Mouse (Mus musculus) lung, embryonic 16.5 days (tissue): ENCODE measurements at regions not wholly inside any gene's neighbourhood (a gene's known extent, or its start where the extent isn't known, plus 50 kb on each side); places are given as distances from the start of the nearest gene placed in this dataset.

Experiments
- ATAC-seq: fragments of 200-750 bp; cut with Nextera tagmentation; 2 replicates; pipeline ENCODE4 v1.8.0; 2017; ENCODE audit warnings: low read depth, mild to moderate bottlenecking, moderate library complexity
- H3K27ac ChIP-seq: fragments of 300-500 bp; sonication (generic); 2 replicates; pipeline ENCODE4 v1.5.1; 2014; ENCODE audit warnings: mild to moderate bottlenecking, control low read depth, low read length
- H3K27me3 ChIP-seq: fragments of 300-500 bp; sonication (generic); 2 replicates; pipeline ENCODE4 v1.6.1; 2014; ENCODE audit warnings: low read depth, low read length, mixed read lengths; ENCODE audit not compliant: control insufficient read depth, insufficient read depth
- H3K36me3 ChIP-seq: fragments of 300-500 bp; sonication (generic); 2 replicates; pipeline ENCODE4 v1.6.1; 2014; ENCODE audit warnings: low read length; ENCODE audit not compliant: control insufficient read depth, insufficient read depth
- H3K4me1 ChIP-seq: fragments of 300-500 bp; sonication (generic); replicated peaks from 2 replicates; pipeline ENCODE4 v1.6.1; 2014; ENCODE audit warnings: low read length, mixed read lengths; ENCODE audit not compliant: control insufficient read depth, insufficient read depth
- H3K4me2 ChIP-seq: fragments of 300-500 bp; sonication (generic); 2 replicates; pipeline ENCODE4 v1.6.1; 2014; ENCODE audit warnings: low read depth, low read length, control low read depth
- H3K4me3 ChIP-seq: fragments of 300-500 bp; sonication (generic); 2 replicates; pipeline ENCODE4 v1.5.1; 2014; ENCODE audit warnings: mild to moderate bottlenecking, low read length, control low read depth
- H3K9ac ChIP-seq: fragments of 300-500 bp; sonication (generic); 2 replicates; pipeline ENCODE4 v1.6.1; 2014; ENCODE audit warnings: low read length, control low read depth
- H3K9me3 ChIP-seq: fragments of 300-500 bp; sonication (generic); 2 replicates; pipeline ENCODE4 v1.6.1; 2016; ENCODE audit warnings: low read length; ENCODE audit not compliant: control insufficient read depth
- WGBS: fragments of 180-500 bp; shearing (Covaris S2); extraction: QIAGEN DNeasy Blood & Tissue Kit; methylation state at CpG from one replicate; pipeline ENCODE4 v1.1.7; 2014; 5-methylcytosine and 5-hydroxymethylcytosine counted together

DNA sequence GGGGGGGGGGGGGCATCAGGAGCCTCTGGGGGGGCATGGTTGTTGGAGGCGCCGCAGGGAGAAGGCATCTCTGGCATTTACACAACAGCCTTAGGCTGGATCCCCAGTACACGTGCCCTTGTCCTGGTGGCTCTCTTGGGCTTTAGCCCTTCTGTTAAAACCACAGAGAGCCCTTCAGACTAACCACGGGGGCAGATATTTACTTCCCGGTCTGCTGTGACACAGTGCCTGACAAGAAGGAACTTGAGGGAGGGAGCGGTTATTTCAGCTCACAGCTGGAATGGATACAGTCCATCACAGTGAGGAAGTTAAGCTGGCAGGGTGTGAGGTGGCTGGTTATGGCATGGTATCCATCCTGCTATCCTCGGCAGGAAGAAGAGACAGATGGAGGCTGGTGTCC, 71.0 kb upstream of the Gm11733 start:
- H3K4me3 ChIP-seq = no peak overlapping the region
- no peak overlapping the region for H3K4me2 ChIP-seq
- H3K36me3 ChIP-seq = no peaks in the 10 kb centered on the region
- peaks cover 16% of the 10 kb centered on the region for H3K4me1 ChIP-seq
- H3K27me3 ChIP-seq = peaks cover 53% of the 10 kb centered on the region
- H3K9me3 ChIP-seq = no peaks in the 10 kb centered on the region
- no peak overlapping the region for H3K27ac ChIP-seq
- ATAC-seq = peak; percentile 31; the same call in 1 of the 2 replicates
- 17% methylated on average over 7 of the region's 7 CpGs for WGBS
- no peak overlapping the region for H3K9ac ChIP-seq

DNA sequence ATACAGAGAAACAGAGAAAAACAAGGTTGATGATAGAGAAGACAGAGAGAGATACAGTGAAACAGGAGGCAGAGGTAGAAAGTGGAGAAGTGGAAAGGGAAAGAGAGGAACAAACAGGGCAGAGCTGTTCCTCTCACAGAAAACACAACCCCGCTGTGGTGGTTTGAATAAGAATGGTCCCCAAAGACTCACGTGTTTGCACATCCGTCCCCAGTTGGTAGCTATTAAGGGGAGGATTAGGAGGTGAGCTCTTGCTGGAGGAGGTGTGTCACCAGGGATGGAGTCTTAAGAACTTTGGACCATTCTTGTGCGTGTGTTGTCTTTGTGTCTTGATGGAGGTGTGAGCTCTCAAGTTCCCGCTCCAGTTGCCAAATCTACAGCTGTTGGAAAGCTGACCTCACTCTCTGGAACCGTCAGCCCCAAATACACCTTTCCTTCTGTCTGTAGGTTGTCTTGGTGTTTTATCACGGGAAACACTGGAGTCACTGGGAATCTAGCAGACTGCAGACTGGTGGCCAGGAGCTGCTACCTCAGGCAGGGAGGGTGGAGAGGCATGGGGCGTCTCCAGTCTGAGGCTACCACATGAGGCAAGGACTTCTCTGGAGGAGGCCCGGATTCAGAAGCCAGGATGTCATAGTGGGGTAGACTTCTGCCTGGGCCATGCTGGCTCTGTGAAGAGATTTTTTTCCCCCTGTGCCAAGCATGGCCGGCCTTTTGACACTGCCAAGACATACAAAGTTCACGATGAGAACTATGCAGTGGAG, 70.0 kb upstream of the Gm11733 start:
- WGBS = 19% methylated on average over 11 of the region's 11 CpGs
- Histone ChIP-seq H3K4me2 (no peak overlapping the region), H3K4me1 (peaks cover 12% of the 10 kb centered on the region), H3K27me3 (peaks cover 45% of the 10 kb centered on the region), H3K36me3 (no peaks in the 10 kb centered on the region), H3K27ac (no peak overlapping the region), H3K9ac (no peak overlapping the region), H3K9me3 (no peaks in the 10 kb centered on the region), H3K4me3 (no peak overlapping the region)
- no peak for ATAC-seq

DNA sequence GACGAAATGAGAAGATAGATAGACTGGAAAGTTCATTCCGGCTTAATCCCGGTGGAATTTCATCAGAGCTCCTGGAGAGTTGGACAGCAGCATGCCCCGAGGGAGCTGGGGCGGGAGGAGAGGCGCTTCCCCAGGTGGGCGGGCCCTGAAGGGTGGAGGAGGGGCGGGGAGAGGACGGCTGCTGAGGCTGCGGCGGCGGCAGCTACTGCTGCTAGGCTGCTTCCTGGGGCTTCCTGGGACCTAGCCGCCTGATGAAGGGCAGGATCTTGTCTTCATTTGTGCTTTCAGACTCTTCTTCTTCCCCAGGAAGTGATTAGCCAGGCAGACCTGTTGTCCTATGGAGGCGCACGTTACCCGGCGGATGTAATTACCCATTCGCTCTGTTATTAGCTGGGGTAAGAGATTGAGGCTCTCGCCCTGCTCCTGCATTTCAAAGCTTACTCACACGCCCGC, 69.3 kb upstream of the Gm11733 start:
- Histone ChIP-seq H3K9me3 (no peaks in the 10 kb centered on the region), H3K4me1 (peaks cover 12% of the 10 kb centered on the region), H3K4me3 (peak overlapping the region; percentile 35), H3K9ac (0 out of 2 replicates have a peak overlapping the region, but pooled peaks have one; percentile 8), H3K27me3 (peaks cover 38% of the 10 kb centered on the region), H3K27ac (no peak overlapping the region), H3K4me2 (peak overlapping the region; percentile 49), H3K36me3 (no peaks in the 10 kb centered on the region)
- ATAC-seq = peak; percentile 58; the same call in 1 of the 2 replicates
- under 1% methylated on average over 21 of the region's 21 CpGs for WGBS

DNA sequence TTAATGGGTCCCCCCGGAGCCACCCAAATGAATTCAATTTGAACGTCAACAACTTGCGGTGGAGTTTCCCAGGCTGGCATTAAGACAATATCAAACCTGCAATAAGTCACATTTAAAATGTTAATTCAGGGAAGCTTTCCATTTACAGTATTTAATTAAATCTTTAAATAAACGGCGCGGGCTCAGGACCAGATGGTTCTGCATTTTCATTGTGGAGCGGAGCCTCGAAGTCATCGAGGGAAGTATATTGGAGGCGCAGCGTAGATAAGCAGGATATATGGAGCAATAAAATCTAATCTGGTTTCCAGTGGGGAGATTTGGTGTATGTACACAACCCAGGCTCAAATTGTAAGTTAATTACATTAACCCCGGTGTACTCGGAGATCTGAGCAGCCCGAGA, 68.7 kb upstream of the Gm11733 start:
- peaks cover 9% of the 10 kb centered on the region; the same call in 1 of the 2 replicates for H3K4me1 ChIP-seq
- H3K36me3 ChIP-seq = no peaks in the 10 kb centered on the region
- H3K9ac ChIP-seq = no peak overlapping the region
- H3K9me3 ChIP-seq = no peaks in the 10 kb centered on the region
- no peak overlapping the region for H3K4me2 ChIP-seq
- ATAC-seq = no peak
- 3% methylated on average over 14 of the region's 14 CpGs for WGBS
- H3K27me3 ChIP-seq = peaks cover 37% of the 10 kb centered on the region
- H3K4me3 ChIP-seq = no peak overlapping the region
- H3K27ac ChIP-seq = no peak overlapping the region

GRCm38 (mm10) chr11:117415955-117416354, 68.2 kb upstream of the Gm11733 start:
- WGBS = 7% methylated on average over 13 of the region's 13 CpGs
- no peak overlapping the region for H3K9ac ChIP-seq
- 0 out of 2 replicates have a peak, but pooled peaks have one; percentile 23 for ATAC-seq
- H3K36me3 ChIP-seq = no peaks in the 10 kb centered on the region
- H3K9me3 ChIP-seq = no peaks in the 10 kb centered on the region
- H3K27me3 ChIP-seq = peaks cover 37% of the 10 kb centered on the region
- peaks cover 9% of the 10 kb centered on the region; the same call in 1 of the 2 replicates for H3K4me1 ChIP-seq
- no peak overlapping the region for H3K27ac ChIP-seq
- H3K4me2 ChIP-seq = no peak overlapping the region
- H3K4me3 ChIP-seq = no peak overlapping the region

GRCm38 (mm10) chr11:117416984-117417670, 67.0 kb upstream of the Gm11733 start:
- H3K27ac ChIP-seq = no peak overlapping the region
- peaks cover 9% of the 10 kb centered on the region; the same call in 1 of the 2 replicates for H3K4me1 ChIP-seq
- H3K9ac ChIP-seq = no peak overlapping the region
- H3K4me3 ChIP-seq = no peak overlapping the region
- H3K4me2 ChIP-seq = no peak overlapping the region
- no peaks in the 10 kb centered on the region for H3K9me3 ChIP-seq
- 57% methylated on average over 8 of the region's 8 CpGs for WGBS
- H3K27me3 ChIP-seq = peaks cover 35% of the 10 kb centered on the region
- H3K36me3 ChIP-seq = no peaks in the 10 kb centered on the region
- no peak for ATAC-seq

DNA sequence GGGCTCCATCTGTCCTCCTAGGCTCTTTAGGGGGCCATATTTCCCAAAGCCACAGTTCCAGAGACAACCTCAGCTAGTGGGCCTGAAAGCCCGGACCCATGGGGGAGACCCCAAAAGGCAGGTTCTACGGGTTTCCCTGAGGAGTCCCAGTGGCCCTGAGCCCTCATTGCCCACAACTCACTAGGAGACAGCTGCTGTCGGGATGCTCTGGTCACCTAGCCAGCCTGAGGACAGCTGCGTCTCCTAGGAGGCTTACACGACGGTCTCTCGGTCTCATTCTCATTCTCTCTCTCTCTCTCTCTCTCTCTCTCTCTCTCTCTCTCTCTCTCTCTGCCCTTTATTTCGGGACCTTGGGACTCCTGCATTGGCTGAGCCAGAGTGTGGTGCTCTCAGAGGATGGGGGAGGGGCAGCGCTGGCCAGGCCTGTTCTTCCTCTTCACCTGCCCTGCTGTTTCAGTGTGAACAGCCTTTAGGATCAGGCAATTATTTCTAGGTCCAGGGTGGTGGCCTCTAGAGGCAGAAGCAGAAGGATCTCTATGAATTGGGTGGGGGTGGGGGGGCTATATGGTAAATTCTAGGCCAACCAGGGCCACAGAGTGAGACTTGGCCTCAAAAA, 66.1 kb upstream of the Gm11733 start:
- Histone ChIP-seq H3K27me3 (peaks cover 29% of the 10 kb centered on the region), H3K27ac (no peak overlapping the region), H3K4me1 (peaks cover 9% of the 10 kb centered on the region; the same call in 1 of the 2 replicates)

GRCm38 (mm10) chr11:117418939-117419338, 65.2 kb upstream of the Gm11733 start:
- no peak for ATAC-seq

More for the DNA sequence above, 66.1 kb upstream of the Gm11733 start:
- H3K36me3 ChIP-seq = no peaks in the 10 kb centered on the region
- ATAC-seq = no peak
- 50% methylated on average over 9 of the region's 9 CpGs for WGBS
- no peak overlapping the region for H3K4me2 ChIP-seq
- H3K9ac ChIP-seq = no peak overlapping the region
- H3K4me3 ChIP-seq = no peak overlapping the region
- no peaks in the 10 kb centered on the region; the same call in 1 of the 2 replicates for H3K9me3 ChIP-seq

More at GRCm38 (mm10) chr11:117418939-117419338, 65.2 kb upstream of the Gm11733 start:
- Histone ChIP-seq H3K27me3 (peaks cover 21% of the 10 kb centered on the region), H3K9me3 (no peaks in the 10 kb centered on the region; the same call in 1 of the 2 replicates), H3K36me3 (no peaks in the 10 kb centered on the region), H3K4me1 (peaks cover 9% of the 10 kb centered on the region; the same call in 1 of the 2 replicates), H3K4me2 (no peak overlapping the region), H3K4me3 (no peak overlapping the region), H3K9ac (no peak overlapping the region), H3K27ac (no peak overlapping the region)
- 53% methylated on average over 3 of the region's 3 CpGs for WGBS
